Mouse (Mus musculus): ENCODE results near the gene Rab21.

DNA sequence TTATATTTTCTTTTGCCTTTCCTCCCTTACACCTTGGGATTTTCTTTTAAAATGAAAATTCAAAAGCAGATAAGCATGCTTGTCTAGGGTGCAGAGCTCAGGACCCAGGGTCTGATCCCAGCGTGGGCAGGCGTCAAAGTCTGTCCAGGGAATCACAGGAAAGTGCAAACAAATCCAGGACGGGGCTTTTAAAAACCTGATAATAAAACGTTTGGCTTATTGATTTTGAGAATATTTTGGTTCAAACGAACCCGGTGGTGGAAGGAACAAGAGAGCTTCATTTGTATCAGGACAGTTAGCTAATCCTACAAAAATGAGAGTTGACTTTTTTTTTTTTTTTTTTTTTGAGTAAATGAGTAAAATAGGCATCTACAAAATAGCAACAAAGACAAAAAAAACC lies 32.7 kb upstream of the Rab21 start:
- TF ChIP-seq CTCF (IDR thresholded peaks at IDR 0.05; ENCODE audit: borderline replicate concordance, insufficient read depth, low read length): no peak
- no peak for TF ChIP-seq POLR2A (IDR thresholded peaks at IDR 0.05; ENCODE audit: low read depth, low read length)

Measured in embryonic fibroblast, embryonic 13.5 days (primary cell).